Mouse (Mus musculus): ENCODE data around the gene Fzd7. TPM values are rescaled to one million over a fixed set of nuclear protein-coding genes. Genes with fewer than 3 reads are reported as not detected.
A peak's percentile ranks its signal among the peaks of the same experiment; 100 is the strongest.

Gene Fzd7
- polyA plus RNA-seq, 1 experiment from 2014 or later, result 12.9 TPM

DNA sequence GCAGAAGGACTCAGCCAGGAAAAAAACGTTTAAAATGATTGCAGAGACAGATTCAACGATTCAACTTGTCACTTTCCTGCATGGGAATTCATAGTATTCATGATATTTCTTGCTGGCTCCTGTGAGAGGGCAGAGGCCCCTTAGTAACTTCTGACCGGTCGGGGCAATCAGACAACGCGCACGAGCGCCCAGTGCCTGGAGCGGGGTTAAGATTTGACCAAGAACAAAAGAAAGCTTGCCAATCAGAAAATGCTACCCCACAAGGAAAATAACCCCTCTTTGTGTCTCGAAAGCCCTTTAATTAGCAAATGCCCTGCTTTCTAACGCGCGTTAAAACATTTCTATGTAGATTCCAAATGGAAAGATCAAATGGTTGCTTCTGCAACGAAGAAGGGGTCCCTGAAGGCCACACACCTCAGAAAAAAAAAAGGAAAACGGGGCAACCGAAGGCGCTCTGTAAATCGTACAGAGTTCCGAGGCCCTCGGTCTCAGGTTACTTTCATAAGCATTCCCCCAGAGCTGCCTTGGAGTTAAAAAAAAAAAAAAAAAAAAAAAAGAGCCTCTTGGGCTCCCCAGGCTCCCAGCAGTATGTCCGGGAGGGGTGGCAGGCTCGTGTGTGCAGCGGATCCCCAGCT lies 1.3 kb upstream of the Fzd7 start:
- Histone ChIP-seq H3K9me3 (ENCODE audit: control insufficient read depth, low read length) (no peaks in the 10 kb centered on the region), H3K9ac (ENCODE audit: low read length) (peak overlapping the region; percentile 74), H3K27ac (ENCODE audit: low read length) (peak overlapping the region; percentile 99), H3K36me3 (ENCODE audit: control insufficient read depth, insufficient read depth, low read length) (no peaks in the 10 kb centered on the region), H3K4me1 (replicated peaks; ENCODE audit: control insufficient read depth, insufficient read depth, low read length) (peaks cover 13% of the 10 kb centered on the region), H3K27me3 (ENCODE audit: control insufficient read depth, insufficient read depth, low read depth, low read length) (no peaks in the 10 kb centered on the region), H3K4me2 (ENCODE audit: low read depth, low read length) (peak overlapping the region; percentile 81), H3K4me3 (ENCODE audit: low read length) (peak overlapping the region; percentile 55)
- WGBS, result 3% methylated on average over 23 of the region's 23 CpGs
- ATAC-seq (ENCODE audit: low read depth), result no peak

DNA sequence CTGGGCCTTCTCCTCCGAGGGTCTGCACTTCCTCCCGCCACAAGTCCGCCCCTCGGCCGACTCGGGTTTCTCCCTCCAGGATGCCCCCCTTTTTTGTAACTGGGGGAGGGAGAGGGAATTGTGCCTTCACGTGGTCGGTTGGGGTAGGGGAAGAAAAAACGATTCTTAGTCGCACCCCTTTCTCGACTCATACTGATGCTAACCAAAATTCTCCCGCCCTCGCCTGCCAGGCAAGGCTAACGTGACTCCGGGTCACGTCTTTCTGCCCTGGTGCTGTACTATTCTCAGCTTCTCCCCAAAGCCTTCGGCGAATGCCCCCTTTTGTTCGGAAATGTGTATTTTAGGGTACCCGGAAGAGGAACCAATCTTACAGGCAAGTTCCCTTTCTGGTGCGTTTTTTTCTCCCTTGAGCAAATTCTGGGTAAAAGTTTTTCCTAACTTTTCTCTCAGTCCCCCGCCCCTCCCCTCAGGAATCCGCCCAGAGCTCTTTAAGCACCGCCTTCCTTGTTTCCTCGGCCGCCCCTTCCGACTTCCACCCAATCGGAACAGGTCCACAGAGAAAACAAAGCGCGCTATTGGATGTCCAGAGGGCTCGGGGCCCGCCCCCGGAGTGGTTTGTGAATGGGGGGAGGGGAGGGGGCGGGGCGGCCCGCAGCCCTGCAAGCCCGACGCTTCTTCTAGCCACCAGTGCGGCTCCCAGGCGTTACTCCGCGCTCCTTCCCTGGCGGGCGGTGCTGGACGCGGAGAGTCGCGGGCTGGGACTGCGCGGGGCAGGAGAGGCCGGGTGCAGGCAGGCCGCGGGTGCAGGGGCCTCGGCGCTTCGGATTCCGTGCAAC lies 550 bp upstream of the Fzd7 start:
- H3K36me3 ChIP-seq (ENCODE audit: control insufficient read depth, insufficient read depth, low read length), result no peaks in the 10 kb centered on the region
- H3K27me3 ChIP-seq (ENCODE audit: control insufficient read depth, insufficient read depth, low read depth, low read length), result no peaks in the 10 kb centered on the region
- peak; percentile 93 for ATAC-seq (ENCODE audit: low read depth)
- peak overlapping the region; percentile 99 for H3K27ac ChIP-seq (ENCODE audit: low read length)
- no peaks in the 10 kb centered on the region for H3K9me3 ChIP-seq (ENCODE audit: control insufficient read depth, low read length)
- H3K4me1 ChIP-seq (replicated peaks; ENCODE audit: control insufficient read depth, insufficient read depth, low read length), result peaks cover 19% of the 10 kb centered on the region
- peak overlapping the region; percentile 92 for H3K9ac ChIP-seq (ENCODE audit: low read length)
- WGBS, result under 1% methylated on average over 55 of the region's 57 CpGs
- peak overlapping the region; percentile 91 for H3K4me2 ChIP-seq (ENCODE audit: low read depth, low read length)
- H3K4me3 ChIP-seq (ENCODE audit: low read length), result peak overlapping the region; percentile 74

DNA sequence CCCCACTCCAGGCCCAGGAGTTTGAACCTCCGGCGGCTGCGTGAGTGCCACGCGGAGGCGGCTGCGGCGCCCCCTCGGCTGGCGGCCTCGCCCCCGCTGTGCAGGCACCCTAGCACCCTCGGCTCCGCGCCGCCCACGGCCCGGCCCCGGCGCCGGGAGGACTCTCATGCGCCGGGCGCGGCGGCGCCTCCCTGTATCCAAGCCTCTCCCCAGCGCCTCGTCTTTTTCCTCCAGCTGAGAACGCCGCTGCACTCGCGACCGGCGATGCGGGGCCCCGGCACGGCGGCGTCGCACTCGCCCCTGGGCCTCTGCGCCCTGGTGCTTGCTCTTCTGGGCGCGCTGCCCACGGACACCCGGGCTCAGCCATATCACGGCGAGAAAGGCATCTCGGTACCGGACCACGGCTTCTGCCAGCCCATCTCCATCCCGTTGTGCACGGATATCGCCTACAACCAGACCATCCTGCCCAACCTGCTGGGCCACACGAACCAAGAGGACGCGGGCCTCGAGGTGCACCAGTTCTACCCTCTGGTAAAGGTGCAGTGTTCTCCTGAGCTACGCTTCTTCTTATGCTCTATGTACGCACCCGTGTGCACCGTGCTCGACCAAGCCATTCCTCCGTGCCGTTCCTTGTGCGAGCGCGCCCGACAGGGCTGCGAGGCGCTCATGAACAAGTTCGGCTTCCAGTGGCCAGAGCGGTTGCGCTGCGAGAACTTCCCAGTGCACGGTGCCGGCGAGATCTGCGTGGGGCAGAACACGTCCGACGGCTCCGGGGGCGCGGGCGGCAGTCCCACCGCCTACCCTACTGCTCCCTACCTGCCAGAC lies 684 bp downstream of the Fzd7 start:
- H3K4me2 ChIP-seq (ENCODE audit: low read depth, low read length), result peak overlapping the region; percentile 91
- peak overlapping the region; percentile 92 for H3K9ac ChIP-seq (ENCODE audit: low read length)
- H3K4me3 ChIP-seq (ENCODE audit: low read length), result peak overlapping the region; percentile 74
- H3K36me3 ChIP-seq (ENCODE audit: control insufficient read depth, insufficient read depth, low read length), result no peaks in the 10 kb centered on the region
- H3K4me1 ChIP-seq (replicated peaks; ENCODE audit: control insufficient read depth, insufficient read depth, low read length), result peaks cover 28% of the 10 kb centered on the region
- H3K9me3 ChIP-seq (ENCODE audit: control insufficient read depth, low read length), result no peaks in the 10 kb centered on the region
- ATAC-seq (ENCODE audit: low read depth), result peak; percentile 10
- under 1% methylated on average over 83 of the region's 88 CpGs for WGBS
- peak overlapping the region; percentile 98 for H3K27ac ChIP-seq (ENCODE audit: low read length)
- no peaks in the 10 kb centered on the region for H3K27me3 ChIP-seq (ENCODE audit: control insufficient read depth, insufficient read depth, low read depth, low read length)

DNA sequence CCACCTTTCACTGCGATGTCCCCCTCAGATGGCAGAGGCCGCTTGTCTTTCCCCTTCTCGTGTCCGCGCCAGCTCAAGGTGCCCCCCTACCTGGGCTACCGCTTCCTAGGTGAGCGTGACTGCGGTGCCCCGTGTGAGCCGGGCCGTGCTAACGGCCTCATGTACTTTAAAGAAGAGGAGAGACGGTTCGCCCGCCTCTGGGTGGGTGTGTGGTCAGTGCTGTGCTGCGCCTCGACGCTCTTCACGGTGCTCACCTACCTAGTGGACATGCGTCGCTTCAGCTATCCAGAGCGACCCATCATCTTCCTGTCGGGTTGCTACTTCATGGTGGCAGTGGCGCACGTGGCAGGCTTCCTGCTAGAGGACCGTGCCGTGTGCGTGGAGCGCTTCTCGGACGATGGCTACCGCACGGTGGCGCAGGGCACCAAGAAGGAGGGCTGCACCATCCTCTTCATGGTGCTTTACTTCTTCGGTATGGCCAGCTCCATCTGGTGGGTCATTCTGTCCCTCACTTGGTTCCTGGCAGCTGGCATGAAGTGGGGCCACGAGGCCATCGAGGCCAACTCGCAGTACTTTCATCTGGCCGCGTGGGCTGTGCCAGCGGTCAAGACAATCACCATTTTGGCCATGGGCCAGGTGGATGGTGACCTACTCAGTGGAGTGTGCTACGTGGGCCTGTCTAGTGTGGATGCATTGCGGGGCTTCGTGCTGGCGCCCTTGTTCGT lies 1.5 kb downstream of the Fzd7 start:
- H3K4me1 ChIP-seq (replicated peaks; ENCODE audit: control insufficient read depth, insufficient read depth, low read length), result peaks cover 34% of the 10 kb centered on the region
- peak overlapping the region; percentile 91 for H3K4me2 ChIP-seq (ENCODE audit: low read depth, low read length)
- ATAC-seq (ENCODE audit: low read depth), result peak; percentile 32
- no peaks in the 10 kb centered on the region for H3K27me3 ChIP-seq (ENCODE audit: control insufficient read depth, insufficient read depth, low read depth, low read length)
- H3K27ac ChIP-seq (ENCODE audit: low read length), result peak overlapping the region; percentile 98
- H3K9ac ChIP-seq (ENCODE audit: low read length), result peak overlapping the region; percentile 92
- H3K4me3 ChIP-seq (ENCODE audit: low read length), result peak overlapping the region; percentile 74
- H3K36me3 ChIP-seq (ENCODE audit: control insufficient read depth, insufficient read depth, low read length), result no peaks in the 10 kb centered on the region
- WGBS, result 2% methylated on average over 46 of the region's 46 CpGs
- no peaks in the 10 kb centered on the region for H3K9me3 ChIP-seq (ENCODE audit: control insufficient read depth, low read length)

DNA sequence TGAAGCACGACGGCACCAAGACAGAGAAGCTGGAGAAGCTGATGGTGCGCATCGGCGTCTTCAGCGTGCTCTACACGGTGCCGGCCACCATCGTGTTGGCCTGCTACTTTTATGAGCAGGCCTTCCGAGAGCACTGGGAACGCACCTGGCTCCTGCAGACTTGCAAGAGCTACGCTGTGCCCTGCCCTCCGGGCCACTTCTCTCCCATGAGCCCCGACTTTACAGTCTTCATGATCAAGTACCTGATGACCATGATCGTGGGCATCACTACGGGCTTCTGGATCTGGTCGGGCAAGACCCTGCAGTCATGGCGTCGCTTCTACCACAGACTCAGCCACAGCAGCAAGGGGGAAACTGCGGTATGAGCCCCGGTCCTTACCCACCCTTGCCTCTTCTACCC lies 2.1 kb downstream of the Fzd7 start:
- peaks cover 41% of the 10 kb centered on the region for H3K4me1 ChIP-seq (replicated peaks; ENCODE audit: control insufficient read depth, insufficient read depth, low read length)
- H3K27ac ChIP-seq (ENCODE audit: low read length), result peak overlapping the region; percentile 69
- ATAC-seq (ENCODE audit: low read depth), result no peak
- H3K4me3 ChIP-seq (ENCODE audit: low read length), result peak overlapping the region; percentile 74
- H3K36me3 ChIP-seq (ENCODE audit: control insufficient read depth, insufficient read depth, low read length), result no peaks in the 10 kb centered on the region
- H3K9ac ChIP-seq (ENCODE audit: low read length), result peak overlapping the region; percentile 92
- WGBS, result 8% methylated on average over 21 of the region's 21 CpGs
- H3K4me2 ChIP-seq (ENCODE audit: low read depth, low read length), result peak overlapping the region; percentile 91
- H3K27me3 ChIP-seq (ENCODE audit: control insufficient read depth, insufficient read depth, low read depth, low read length), result no peaks in the 10 kb centered on the region
- H3K9me3 ChIP-seq (ENCODE audit: control insufficient read depth, low read length), result no peaks in the 10 kb centered on the region

DNA sequence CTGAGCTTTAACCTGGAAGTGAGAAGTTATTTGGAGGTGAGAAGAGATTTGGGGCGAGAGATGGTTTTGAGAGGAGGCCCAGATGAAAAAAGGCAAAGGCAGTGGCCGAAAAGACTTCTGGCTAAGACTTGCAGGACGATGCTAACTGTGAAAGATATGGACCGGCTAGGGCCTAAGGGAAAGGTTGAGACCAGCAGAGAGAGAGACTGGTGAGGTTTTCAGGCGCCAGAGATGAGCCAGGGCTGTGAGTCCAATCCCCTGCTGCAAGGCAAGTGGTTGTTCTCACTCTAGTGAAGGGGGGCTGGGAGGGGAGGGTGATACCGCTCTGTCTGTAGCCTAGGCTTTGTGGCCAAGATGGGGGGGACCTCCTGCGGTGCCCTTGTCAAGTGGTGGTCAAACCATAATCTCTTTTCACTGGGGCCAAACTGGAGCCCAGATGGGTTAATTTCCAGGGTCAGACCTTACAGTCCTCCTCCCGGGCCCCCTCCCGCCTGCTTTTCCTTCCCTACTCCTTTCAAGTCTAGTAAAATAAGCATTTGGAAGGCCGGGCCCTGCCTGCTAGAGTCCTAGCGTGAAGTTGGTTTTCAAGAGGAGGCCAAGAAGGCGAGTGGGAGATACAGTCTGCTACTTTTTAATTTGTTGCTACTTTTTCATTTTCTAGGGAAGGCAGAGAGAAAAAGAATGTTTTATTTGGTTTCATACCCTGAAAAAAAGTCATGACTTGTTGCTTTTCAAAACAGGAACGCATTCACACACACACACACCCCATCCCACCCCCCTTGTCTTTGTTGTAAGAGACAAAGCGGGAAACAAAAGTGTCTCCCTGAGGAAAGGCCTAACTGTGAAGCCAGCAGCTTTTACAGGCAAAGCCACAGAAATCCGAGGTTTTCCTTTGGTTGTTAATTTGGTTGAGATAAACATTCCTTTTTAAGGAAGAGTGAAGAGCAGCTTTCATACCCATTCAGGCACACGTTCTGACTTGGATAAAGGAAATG lies 2.9 kb downstream of the Fzd7 start:
- no peaks in the 10 kb centered on the region for H3K27me3 ChIP-seq (ENCODE audit: control insufficient read depth, insufficient read depth, low read depth, low read length)
- peaks cover 39% of the 10 kb centered on the region for H3K4me1 ChIP-seq (replicated peaks; ENCODE audit: control insufficient read depth, insufficient read depth, low read length)
- 13% methylated on average over 16 of the region's 16 CpGs for WGBS
- H3K36me3 ChIP-seq (ENCODE audit: control insufficient read depth, insufficient read depth, low read length), result no peaks in the 10 kb centered on the region
- peak overlapping the region; percentile 74 for H3K4me3 ChIP-seq (ENCODE audit: low read length)
- H3K27ac ChIP-seq (ENCODE audit: low read length), result peak overlapping the region; percentile 69
- ATAC-seq (ENCODE audit: low read depth), result no peak
- H3K9me3 ChIP-seq (ENCODE audit: control insufficient read depth, low read length), result no peaks in the 10 kb centered on the region
- peak overlapping the region; percentile 91 for H3K4me2 ChIP-seq (ENCODE audit: low read depth, low read length)
- peak overlapping the region; percentile 92 for H3K9ac ChIP-seq (ENCODE audit: low read length)

DNA sequence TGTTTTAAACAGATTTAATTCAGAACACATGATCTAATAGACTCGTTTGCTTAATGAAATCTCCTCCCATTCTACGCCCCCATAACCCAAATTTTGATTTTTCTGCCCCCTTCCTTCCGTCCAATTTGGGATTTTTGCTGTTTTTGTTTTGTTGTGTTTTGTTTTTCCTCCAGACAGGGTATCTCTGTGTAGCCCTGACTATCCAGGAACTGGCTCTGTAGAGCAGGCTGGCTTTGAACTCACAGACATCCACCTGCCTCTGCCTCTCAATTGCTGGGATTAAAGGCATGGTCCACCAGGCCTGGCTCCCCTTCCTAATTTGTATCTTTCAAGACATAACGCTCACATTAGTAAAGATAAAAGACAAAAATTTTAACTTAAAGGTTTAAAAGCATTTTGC lies 3.6 kb downstream of the Fzd7 start:
- Histone ChIP-seq H3K36me3 (ENCODE audit: control insufficient read depth, insufficient read depth, low read length) (no peaks in the 10 kb centered on the region), H3K4me1 (replicated peaks; ENCODE audit: control insufficient read depth, insufficient read depth, low read length) (peaks cover 34% of the 10 kb centered on the region), H3K27ac (ENCODE audit: low read length) (no peak overlapping the region; the same call in 1 of the 2 replicates), H3K9ac (ENCODE audit: low read length) (peak overlapping the region; percentile 92), H3K4me3 (ENCODE audit: low read length) (peak overlapping the region; percentile 74), H3K4me2 (ENCODE audit: low read depth, low read length) (peak overlapping the region; percentile 91), H3K27me3 (ENCODE audit: control insufficient read depth, insufficient read depth, low read depth, low read length) (no peaks in the 10 kb centered on the region), H3K9me3 (ENCODE audit: control insufficient read depth, low read length) (no peaks in the 10 kb centered on the region)
- no peak for ATAC-seq (ENCODE audit: low read depth)
- 18% methylated on average over 4 of the region's 4 CpGs for WGBS

DNA sequence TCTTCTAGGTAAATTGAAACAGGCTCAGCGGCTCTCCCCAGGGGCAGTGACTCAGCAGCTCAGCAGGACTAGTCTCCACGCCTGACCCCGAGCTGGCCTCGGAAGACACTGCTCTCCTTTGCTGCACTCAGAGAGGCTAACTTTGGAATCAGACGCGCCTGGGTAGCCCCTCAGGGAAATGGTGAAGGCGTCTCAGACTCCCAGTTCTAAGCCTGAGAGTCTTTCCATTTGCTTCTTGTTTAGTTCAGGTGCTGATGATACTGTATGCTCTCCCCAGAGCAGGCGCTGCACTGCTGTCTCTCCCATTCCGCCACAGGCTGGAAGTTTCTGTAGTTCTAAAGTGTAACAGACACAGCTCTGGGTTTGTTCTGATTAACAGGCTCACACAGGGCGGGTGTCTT lies 5.4 kb downstream of the Fzd7 start:
- Histone ChIP-seq H3K9ac (ENCODE audit: low read length) (peak overlapping the region; percentile 53), H3K27ac (ENCODE audit: low read length) (peak overlapping the region; percentile 82), H3K9me3 (ENCODE audit: control insufficient read depth, low read length) (no peaks in the 10 kb centered on the region), H3K4me2 (ENCODE audit: low read depth, low read length) (peak overlapping the region; percentile 53), H3K36me3 (ENCODE audit: control insufficient read depth, insufficient read depth, low read length) (no peaks in the 10 kb centered on the region), H3K27me3 (ENCODE audit: control insufficient read depth, insufficient read depth, low read depth, low read length) (no peaks in the 10 kb centered on the region), H3K4me1 (replicated peaks; ENCODE audit: control insufficient read depth, insufficient read depth, low read length) (peaks cover 49% of the 10 kb centered on the region), H3K4me3 (ENCODE audit: low read length) (peak overlapping the region; percentile 22)
- no peak for ATAC-seq (ENCODE audit: low read depth)
- WGBS, result 8% methylated on average over 10 of the region's 10 CpGs

Measured in lung, embryonic 16.5 days (tissue).